Mouse (Mus musculus) subcutaneous adipose tissue, adult 2 months (tissue): ENCODE data around the gene Gale. TPM values are rescaled to one million over a fixed set of nuclear protein-coding genes. Genes with fewer than 3 reads are reported as not detected.

ENCODE experiments used
- polyA plus RNA-seq: library from polyadenylated mRNA; depleted of rRNA; stranded (reverse); fragments of >200 nt; gene quantifications from 2 replicates; pipeline ENCODE4 v1.2.3, GENCODE M21; 2012; ENCODE audit warnings: low replicate concordance; rRNA removed

The Gale gene
- 57.0 and 108 TPM in 2 replicates for polyA plus RNA-seq

DNA sequence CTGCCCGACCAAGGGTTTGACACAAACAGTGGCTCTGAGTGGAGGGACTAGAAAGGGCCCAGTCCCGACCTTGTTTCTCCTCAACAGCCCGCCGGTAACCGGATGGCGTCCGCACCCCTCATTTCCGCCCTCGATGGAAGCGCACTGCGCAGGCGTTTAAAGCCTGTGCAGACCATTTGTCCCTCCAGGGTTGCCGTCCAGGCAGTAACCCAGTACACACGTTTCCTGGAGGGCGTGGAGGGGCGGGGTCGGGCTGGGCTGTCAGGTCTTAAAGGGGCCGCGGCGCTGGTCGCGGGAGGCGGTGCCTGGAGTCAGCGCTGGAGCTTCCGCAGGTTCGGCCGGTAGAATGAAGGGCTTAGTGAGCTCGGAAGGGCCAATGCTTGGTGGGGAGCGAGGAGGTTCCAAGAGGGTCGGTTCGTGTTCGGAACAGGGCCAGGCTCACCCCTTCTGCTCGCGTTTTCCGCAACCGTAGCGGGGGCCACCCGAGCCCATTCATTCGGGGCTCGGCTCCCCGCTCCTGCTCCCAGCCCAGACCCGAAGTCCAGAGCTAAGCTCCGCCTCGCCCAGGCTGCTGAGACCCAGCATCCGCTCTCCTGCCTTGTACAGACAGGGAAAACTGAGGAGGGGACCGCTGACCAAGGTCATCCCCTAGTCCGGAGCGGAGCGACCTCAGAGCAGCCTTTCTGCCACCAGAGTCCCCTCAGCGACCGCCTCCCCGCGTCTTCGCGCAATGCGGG is at the start of gene Gale:
Gene Gale (plus strand): TSS at position 271 of the 737 bp plus-strand sequence.

DNA sequence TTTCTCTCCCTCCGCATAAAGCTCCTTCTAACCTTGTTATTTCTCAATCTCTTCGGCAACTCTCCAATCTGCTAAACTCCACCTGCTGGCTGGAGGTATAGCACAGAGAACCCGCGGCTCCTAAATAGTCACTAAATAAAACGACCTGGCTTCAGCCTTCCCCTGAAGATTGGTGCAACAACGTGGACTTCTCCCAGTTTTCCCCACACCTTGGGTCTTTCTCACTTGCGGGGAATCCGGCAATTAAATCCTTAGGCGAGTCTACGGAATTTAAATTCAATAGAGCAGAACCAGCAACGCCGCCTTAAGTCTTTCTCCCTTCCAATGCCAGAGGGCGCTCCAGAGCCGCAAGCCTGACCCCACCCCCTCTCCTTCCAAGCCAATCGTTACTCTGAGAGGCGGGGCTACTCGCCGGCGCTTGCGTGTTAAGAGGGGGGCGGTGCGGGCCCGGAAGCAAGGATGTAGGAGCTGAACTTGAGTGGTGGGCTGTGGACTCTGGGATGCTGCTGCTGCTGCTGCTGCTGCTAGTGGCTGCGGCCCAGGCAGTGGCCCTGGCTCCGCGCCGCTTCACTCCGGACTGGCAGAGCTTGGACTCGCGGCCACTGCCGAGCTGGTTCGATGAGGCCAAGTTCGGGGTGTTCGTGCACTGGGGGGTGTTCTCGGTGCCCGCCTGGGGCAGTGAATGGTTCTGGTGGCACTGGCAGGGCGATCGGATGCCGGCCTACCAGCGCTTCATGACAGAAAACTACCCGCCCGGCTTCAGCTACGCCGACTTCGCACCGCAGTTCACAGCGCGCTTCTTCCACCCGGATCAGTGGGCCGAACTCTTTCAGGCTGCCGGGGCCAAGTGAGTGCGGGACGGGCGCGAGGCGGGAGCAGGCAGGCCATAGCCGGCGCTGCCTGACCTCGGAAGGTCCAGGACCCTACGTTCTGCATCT is 43.0 kb upstream of the Gale start, which contains the start of gene Fuca1:
Gene Fuca1 (plus strand): TSS at position 432 of the 938 bp plus-strand sequence.

DNA sequence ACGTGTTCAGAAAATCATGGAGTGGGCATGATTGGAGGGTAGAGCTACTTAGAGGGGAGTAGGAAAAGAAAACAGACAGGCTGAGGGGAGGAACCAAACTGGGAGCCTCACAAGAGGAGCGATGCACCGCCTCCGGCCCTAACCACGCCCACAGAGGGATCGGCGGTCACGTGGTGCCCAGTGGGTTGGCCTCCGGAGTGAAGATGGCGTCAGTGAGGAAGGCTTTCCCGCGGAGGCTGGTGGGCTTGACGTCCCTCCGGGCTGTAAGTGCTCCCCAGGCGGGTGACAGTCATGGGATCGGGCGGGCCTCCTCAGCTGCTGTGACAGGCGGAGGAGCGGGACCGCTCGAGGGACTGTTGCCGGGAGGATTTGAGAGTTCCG is 17.3 kb upstream of the Gale start, which contains the start of gene Hmgcl:
Gene Hmgcl (plus strand): TSS at position 171 of the 381 bp plus-strand sequence.

DNA sequence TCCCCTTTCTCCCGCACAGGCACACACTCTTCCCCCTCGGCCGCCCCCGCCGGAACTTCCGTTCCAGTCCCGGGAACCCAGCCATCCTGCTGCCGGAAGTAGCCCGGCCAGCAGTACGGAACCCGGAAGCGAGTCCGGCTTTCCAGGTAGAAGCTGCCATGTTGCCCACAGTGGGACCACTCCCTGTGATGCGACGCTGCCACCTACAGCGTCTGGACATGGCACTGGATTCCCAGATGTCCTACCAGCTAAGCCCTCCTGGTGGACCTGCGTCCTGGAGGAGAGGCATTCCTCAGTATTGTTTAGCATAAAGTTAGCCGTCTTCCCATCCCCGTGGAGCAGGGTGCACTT is 9.0 kb downstream of the Gale start, which contains the start of gene Lypla2:
Gene Lypla2 (minus strand): TSS at position 71 of the 351 bp plus-strand sequence.

DNA sequence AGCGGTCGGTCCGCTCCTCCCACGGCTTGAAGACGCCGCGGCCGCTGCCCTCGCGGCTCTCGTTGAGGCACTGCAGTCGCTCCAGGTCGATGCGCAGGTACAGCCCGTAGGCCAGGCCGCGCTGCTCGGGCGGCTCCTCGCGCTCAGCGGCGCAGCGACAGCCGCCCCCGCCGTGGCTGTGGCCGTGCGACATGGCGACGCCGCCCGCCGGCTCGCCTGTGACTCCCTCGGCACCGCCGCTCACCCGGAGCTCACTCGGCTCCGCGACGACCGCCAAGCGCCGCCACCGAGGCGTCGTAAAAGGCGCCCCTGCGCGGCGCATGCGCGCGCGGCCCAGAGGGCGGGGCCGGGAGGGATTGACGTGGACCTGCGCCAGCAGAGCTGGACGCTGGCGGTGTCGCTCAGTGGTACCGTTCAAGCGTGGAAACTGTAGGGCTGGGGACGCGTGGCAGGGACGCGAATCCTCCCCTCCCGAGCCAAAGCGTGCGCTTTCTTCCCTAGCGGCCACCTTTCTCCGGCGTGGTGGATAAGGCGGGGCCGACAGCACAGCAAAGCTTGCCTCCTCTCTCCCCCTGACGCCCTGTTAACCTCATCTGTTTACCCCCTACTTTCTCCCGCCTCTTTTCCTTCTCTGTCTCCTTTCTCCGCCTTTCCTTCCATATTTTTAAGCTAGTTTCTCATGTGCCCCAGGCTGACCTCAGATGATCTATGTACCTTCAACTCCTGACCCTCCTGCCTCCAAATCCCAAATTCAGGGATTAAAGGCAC is 23.6 kb downstream of the Gale start, which contains the start of gene Pithd1:
Gene Pithd1 (minus strand): TSS at position 322 of the 768 bp plus-strand sequence.

Other genes with a start within 250 kb of the Gale start
- 0.24 and 1.9 TPM in 2 replicates for gene Il22ra1, start 235.6 kb upstream of the Gale start, polyA plus RNA-seq
- 0.44 and 2.4 TPM in 2 replicates for gene Myom3, start 204.0 kb upstream of the Gale start, polyA plus RNA-seq
- 38.8 and 103 TPM in 2 replicates for gene Srsf10, start 108.0 kb upstream of the Gale start, polyA plus RNA-seq
- gene Pnrc2, start 89.9 kb upstream of the Gale start, polyA plus RNA-seq = 27.5 and 32.9 TPM in 2 replicates
- 1.5 and 1.8 TPM in 2 replicates for gene Cnr2, start 68.3 kb upstream of the Gale start, polyA plus RNA-seq
- 78.3 and 121 TPM in 2 replicates for gene Fuca1, start 43.0 kb upstream of the Gale start, polyA plus RNA-seq
- 60.7 and 66.8 TPM in 2 replicates for gene Hmgcl, start 17.3 kb upstream of the Gale start, polyA plus RNA-seq
- gene Lypla2, start 8.9 kb downstream of the Gale start, polyA plus RNA-seq = 85.5 and 106 TPM in 2 replicates
- gene Pithd1, start 23.5 kb downstream of the Gale start, polyA plus RNA-seq = 29.8 and 33.2 TPM in 2 replicates
- 19.0 and 25.7 TPM in 2 replicates for gene Eloa, start 58.0 kb downstream of the Gale start, polyA plus RNA-seq
- 315 and 453 TPM in 2 replicates for gene Rpl11, start 89.7 kb downstream of the Gale start, polyA plus RNA-seq
- gene Id3, start 179.8 kb downstream of the Gale start, polyA plus RNA-seq = 273 and 327 TPM in 2 replicates
- 3.5 and 3.9 TPM in 2 replicates for gene E2f2, start 208.7 kb downstream of the Gale start, polyA plus RNA-seq
- 8.9 and 12.2 TPM in 2 replicates for gene Asap3, start 242.6 kb downstream of the Gale start, polyA plus RNA-seq